Mouse (Mus musculus) lung, postnatal 36 days (tissue): ENCODE measurements at regions not wholly inside any gene's neighbourhood (a gene's known extent, or its start where the extent isn't known, plus 50 kb on each side); places are given as distances from the start of the nearest gene placed in this dataset.

Experiments used
- DNase-seq: peaks from one replicate; pipeline ENCODE4 v3.0.0; 2022; ENCODE audit warnings: mixed read lengths

DNA sequence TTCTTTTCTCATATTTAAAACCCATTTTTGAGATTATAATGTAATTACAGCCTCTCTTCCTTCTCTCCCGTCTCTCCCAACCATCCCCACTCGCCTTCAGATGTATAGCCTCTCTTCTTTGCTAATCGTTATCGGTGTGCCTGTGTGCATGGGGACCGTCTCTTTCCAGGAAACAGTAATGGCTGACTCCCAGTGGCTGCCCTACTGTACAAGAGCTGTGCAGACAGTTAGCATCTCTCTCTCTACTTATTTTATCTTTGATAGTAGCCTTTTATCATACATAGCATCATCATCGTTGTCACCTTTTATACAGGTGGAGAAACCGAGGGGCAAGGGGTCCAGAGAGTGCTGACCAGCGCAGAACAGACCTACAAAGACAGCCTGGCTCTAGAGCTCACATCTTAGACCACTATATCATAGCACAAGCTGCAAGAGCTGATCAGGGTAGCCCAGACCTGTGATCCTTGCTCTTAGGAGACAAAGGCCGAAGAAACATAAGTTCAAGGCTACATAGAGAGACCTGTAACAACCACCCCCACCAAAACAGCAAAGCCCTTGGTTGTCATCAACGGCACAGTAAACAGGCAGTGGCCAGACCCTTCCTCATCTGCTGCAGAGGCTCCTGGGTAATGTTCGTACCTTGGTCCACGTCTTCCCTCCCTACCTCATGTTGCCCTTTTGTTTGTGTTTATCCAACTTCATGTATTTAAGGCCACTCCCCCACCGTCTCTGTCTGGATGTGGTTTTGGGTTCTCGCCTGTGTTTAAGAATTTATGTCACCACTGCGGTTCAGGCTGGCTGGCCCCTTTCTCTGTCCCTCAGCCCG lies 103.1 kb upstream of the Cpm start:
- no peak for DNase-seq

GRCm38 (mm10) chr10:117525608-117526007 lies 103.7 kb upstream of the Cpm start:
- no peak for DNase-seq

DNA sequence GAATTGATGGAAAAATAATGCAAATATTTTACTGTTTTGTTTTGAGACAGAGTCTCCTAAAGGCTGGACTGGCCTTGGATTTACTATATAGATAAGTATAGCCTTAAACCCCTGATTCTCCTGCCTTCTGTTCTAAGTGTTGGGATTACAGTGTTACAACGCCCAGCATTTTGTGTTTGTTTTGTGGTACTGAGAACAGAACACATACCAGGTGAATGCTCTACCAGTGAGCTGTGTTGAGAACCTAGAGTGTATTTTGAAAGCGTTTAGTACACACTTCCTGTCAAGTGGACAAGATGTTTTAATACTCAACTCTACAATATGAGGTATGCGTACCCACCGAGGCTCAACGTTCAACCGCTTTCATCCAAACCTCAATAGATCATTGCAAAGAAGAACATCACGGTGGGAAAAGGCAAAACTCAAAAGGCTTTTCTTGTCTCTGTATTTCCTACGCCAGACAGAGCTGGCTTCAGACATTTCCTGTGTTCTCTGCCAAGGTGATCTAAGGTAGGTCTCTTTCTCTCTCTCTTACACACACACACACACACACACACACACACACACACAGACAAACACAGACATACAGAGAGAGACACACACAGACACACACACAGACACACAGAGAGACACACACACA lies 104.3 kb upstream of the Cpm start:
- no peak for DNase-seq

DNA sequence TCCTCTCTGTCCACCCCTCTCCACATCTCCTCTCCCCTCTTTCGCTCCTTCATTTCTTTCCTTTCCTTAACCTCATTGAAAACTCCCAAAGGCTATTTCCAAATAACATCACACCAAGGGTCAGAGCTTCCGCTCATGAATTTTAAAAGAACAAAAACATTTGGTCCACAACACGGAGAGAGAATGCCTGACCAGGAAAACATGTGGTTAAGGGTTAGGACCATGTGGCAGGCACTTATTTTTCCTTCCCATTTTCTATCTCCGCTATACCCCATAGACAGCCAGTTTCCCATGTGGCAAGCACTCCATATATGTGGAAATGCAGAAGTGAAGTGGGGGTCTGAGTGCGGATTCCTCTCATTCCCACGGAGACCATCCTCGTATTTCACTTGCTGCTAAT lies 105.2 kb upstream of the Cpm start:
- DNase-seq: no peak

- DNase-seq: no peak
Observed at GRCm38 (mm10) chr10:117522906-117523829, 106.1 kb upstream of the Cpm start.

DNA sequence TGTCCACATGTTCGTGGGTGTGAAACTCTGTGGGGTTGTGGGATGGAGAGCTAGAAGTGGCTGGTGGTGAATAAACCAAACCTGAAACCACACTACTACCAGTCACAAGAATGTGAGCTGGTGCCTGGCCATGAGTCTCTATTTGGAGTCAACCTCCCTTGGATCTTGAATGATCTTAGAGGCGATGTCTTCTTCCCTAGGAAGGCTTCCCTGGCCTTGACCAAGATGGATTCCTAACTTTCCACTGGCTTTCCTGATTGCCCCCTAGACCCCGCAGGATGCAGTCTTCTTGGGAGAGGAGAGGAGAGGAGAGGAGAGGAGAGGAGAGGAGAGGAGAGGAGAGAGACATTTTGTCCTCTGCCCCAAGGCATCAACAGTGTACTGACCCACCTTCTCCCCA lies 106.9 kb upstream of the Cpm start:
- no peak for DNase-seq

DNA sequence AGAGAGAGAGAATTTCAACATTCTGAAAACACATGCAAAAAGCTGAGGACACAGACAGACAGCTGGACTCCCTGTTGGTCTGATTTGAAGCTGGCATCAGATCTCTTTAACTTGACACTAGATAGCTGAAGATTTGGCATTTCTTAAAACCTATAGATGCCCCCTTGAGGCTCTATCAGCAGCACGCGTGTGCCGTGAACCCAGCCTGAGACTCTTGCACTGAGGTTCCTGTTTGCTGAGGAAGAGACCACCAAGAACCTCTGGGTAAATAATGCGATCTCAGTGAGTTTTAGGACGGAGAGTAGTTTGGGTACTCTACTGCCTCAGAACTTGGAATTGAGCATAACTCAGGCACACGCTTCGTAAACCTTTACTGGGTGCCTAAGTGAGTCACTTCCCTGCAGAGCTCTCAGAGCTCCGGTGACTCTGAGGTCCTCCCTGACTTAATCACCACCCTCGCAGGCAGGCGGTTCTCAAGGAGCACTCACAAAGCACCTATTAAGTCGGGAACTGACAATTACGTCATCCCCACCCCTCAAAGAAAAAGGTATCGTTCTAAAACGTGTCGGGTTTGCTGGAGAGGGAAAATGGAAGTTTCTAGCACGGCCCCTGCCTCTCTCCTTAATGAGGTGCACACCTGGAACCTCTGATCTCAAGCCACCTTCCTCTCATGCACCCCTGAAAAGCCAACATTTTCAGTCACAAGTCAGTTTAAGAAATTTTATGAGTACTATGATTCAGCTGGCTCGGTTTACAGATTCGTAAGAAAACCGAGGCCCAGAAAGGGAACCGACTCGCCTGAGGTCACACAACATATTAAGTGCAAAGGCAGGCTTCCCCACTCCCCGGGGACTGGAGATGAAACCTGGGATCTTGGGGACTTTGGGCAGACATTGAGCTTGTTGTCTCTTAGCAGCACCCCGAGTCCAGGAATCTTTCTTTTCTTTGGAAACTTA lies 107.7 kb upstream of the Cpm start:
- peak; percentile 47 for DNase-seq

DNA sequence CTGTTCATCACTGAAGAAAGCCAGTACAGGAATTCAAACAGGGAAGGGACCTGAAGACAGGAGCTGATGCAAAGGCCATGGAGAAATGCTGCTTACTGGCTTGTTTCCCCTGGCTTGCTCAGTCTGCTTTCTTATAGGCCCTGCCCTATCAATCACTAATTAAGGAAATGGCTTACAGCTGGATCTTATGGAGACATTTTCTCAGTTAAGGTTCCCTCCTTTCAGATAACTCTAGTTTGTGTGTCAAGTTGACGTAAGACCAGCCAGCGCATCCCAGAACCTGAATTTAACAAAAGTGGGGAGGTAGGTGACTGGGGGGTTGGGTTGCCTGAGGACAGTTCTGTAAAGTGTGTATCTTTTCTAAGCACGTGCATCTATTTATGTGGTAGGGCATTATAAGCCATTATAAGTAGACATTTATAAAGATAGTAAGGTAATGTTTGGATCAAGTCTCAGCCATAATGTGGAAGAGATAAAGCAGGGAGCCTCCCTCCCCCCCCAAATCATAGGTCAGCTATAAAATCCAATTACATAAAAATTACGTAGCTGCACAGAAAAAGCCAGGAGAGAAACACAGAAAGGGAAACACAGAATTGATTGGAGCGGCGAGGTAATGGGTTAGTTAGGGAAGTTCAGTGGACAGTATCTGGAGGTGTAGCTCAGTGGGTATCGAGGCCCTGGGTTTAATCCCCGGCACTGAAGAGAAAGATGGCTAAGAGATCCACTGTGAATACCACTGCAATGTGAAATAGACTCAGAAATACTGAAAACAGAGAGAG lies 108.6 kb upstream of the Cpm start:
- DNase-seq: no peak

GRCm38 (mm10) chr10:117519670-117520535 lies 109.4 kb upstream of the Cpm start:
- no peak for DNase-seq

GRCm38 (mm10) chr10:117518793-117519669 lies 110.3 kb upstream of the Cpm start:
- no peak for DNase-seq

DNA sequence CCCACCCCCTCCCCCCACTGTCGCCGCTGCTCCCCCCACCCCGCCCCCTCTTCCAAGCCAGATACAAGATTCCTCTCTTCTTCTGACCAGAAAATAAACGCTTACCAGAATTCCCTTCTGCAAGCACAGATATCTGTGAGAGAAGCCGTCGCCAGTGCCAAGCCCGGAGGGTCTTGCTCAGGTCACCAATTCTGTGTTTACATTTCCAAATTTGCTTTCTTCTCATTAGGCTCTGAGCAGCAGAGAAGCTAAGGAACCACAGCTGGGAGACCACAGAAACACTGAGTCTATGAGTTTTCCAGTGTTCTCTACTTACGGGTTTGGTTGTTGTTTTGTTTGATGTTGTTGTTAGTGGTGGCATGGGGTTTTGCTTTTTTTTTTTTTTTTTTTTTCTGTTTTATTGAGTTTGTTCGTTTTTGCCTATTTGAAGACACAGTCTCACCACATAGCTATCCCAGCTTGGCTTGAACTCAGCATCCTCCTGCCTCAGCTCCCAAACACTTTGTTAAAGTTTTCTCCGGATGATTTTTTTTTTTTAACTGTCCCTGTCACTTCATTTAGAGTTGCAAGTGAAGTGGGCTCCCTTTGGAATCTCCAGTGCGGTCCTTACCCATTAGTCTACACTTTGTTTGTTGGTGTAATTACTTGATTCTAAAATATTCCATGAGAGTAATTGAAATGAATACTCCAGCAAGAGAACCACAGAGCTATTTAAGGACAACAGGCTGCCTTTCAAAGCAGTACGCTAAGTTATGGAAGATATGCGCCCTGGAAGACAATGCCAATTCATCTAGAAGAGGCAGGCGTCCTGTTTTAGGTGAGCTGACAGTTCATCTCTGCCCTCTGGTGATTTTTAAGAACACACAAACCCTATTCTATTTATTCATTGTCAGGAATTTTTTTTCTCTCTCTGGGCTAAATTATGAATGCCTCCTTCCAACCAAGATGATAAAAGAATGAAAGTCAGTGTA lies 111.2 kb upstream of the Cpm start:
- no peak for DNase-seq

- DNase-seq: no peak
Observed at GRCm38 (mm10) chr10:117517071-117517714, 112.1 kb upstream of the Cpm start.

DNA sequence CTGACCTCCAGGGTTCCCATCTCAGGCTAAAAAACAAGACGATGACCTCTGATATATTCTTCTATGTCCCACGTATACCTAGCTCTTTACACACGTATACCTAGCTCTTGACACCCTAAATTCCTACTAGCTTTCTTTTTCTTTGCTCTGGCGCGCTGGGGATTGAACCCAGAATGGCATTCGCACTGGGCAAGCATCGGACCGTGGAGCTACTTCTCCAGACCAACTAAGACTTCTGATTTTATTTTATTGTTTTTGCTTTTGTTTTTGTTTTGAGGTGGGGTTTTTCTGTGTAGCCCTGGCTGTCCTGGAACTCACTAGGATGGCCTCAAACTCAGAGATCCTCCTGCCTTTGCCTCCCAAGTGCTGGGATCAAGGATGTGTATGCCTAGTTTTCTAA lies 112.8 kb upstream of the Cpm start:
- DNase-seq: no peak

- DNase-seq: peak; percentile 59
Observed at GRCm38 (mm10) chr10:117515777-117516501, 113.4 kb upstream of the Cpm start.

GRCm38 (mm10) chr10:117515039-117515438 lies 114.3 kb upstream of the Cpm start:
- no peak for DNase-seq

GRCm38 (mm10) chr10:117513925-117514546 lies 115.3 kb upstream of the Cpm start:
- no peak for DNase-seq
